Mouse (Mus musculus) liver, adult 2 months (tissue): ENCODE measurements at regions not wholly inside any gene's neighbourhood (a gene's known extent, or its start where the extent isn't known, plus 50 kb on each side); places are given as distances from the start of the nearest gene placed in this dataset.

Source experiments
- DNase-seq: peaks from one replicate; pipeline ENCODE4 v3.0.0-alpha.2; 2011; ENCODE audit warnings: low read depth, low spot score; ENCODE audit errors: extremely low read depth
- H3K27ac ChIP-seq: fragments of 200-500 bp; replicated peaks from 2 replicates; pipeline ENCODE4 v1.5.1; 2012; ENCODE audit warnings: low read depth, mild to moderate bottlenecking, control low read depth, inconsistent platforms, low read length; ENCODE audit not compliant: insufficient read depth
- H3K27me3 ChIP-seq: fragments of 200-500 bp; 2 replicates; pipeline ENCODE4 v1.6.1; 2012; ENCODE audit warnings: mild to moderate bottlenecking, moderate library complexity, low read length, inconsistent platforms; ENCODE audit not compliant: control insufficient read depth, insufficient read depth
- H3K36me3 ChIP-seq: fragments of 200-500 bp; 2 replicates; pipeline ENCODE4 v1.6.1; 2012; ENCODE audit warnings: low read length, inconsistent platforms; ENCODE audit not compliant: control insufficient read depth, insufficient read depth
- H3K4me1 ChIP-seq: fragments of 200-500 bp; 2 replicates; pipeline ENCODE4 v1.6.1; 2011; ENCODE audit warnings: low read length; ENCODE audit not compliant: control insufficient read depth, insufficient read depth
- H3K4me3 ChIP-seq: fragments of 200-500 bp; 2 replicates; pipeline ENCODE4 v1.5.1; 2011; ENCODE audit warnings: low read depth, mild to moderate bottlenecking, control low read depth, low read length, moderate library complexity; ENCODE audit not compliant: insufficient read depth
- H3K79me2 ChIP-seq: fragments of 200-500 bp; 2 replicates; pipeline ENCODE4 v1.6.1; 2012; ENCODE audit warnings: inconsistent platforms, mild to moderate bottlenecking, low read length, moderate library complexity; ENCODE audit not compliant: control insufficient read depth, insufficient read depth
- H3K9ac ChIP-seq: fragments of 200-500 bp; 2 replicates; pipeline ENCODE4 v1.6.1; 2012; ENCODE audit warnings: low read depth, mild to moderate bottlenecking, control low read depth, inconsistent platforms, low read length
- CTCF ChIP-seq: fragments of 200-500 bp; IDR thresholded peaks from 2 replicates; pipeline ENCODE4 v1.5.1; 2011; ENCODE audit warnings: low read depth, low read length, control low read depth
- POLR2A ChIP-seq: fragments of 200-500 bp; IDR thresholded peaks from 2 replicates; pipeline ENCODE4 v1.6.1; 2011; ENCODE audit warnings: low read length, control low read depth; ENCODE audit not compliant: insufficient read depth; ENCODE audit errors: extremely low read depth
- WGBS: fragments of 180-500 bp; shearing (Covaris S2); methylation state at CpG from one replicate; pipeline ENCODE4 v1.1.7; 2018; 5-methylcytosine and 5-hydroxymethylcytosine counted together

- TF ChIP-seq CTCF (no peak), POLR2A (no peak)
- H3K9ac ChIP-seq: no peak overlapping the region
- H3K36me3 ChIP-seq: no peaks in the 10 kb centered on the region
- DNase-seq: no peak
- no peak overlapping the region for H3K4me3 ChIP-seq
- H3K4me1 ChIP-seq: no peaks in the 10 kb centered on the region
- no peaks in the 10 kb centered on the region for H3K79me2 ChIP-seq
- no peaks in the 10 kb centered on the region for H3K27me3 ChIP-seq
- H3K27ac ChIP-seq: no peak overlapping the region
Measured at GRCm38 (mm10) chr16:79394425-79394824, 303.5 kb upstream of the Tmprss15 start.

- Histone ChIP-seq H3K79me2 (no peaks in the 10 kb centered on the region), H3K27ac (no peak overlapping the region), H3K9ac (no peak overlapping the region), H3K4me1 (no peaks in the 10 kb centered on the region), H3K36me3 (no peaks in the 10 kb centered on the region), H3K4me3 (no peak overlapping the region), H3K27me3 (no peaks in the 10 kb centered on the region)
- WGBS: 75% methylated on average over 3 of the region's 3 CpGs
- TF ChIP-seq POLR2A: no peak
- no peak for DNase-seq
Measured at GRCm38 (mm10) chr16:79386421-79386820, 295.5 kb upstream of the Tmprss15 start.

GRCm38 (mm10) chr16:79350127-79350526 lies 259.2 kb upstream of the Tmprss15 start:
- Histone ChIP-seq H3K4me3 (no peak overlapping the region), H3K36me3 (no peaks in the 10 kb centered on the region), H3K4me1 (no peaks in the 10 kb centered on the region), H3K27ac (no peak overlapping the region), H3K27me3 (no peaks in the 10 kb centered on the region), H3K79me2 (no peaks in the 10 kb centered on the region), H3K9ac (no peak overlapping the region)
- no peak for TF ChIP-seq POLR2A
- no peak for TF ChIP-seq CTCF
- no peak for DNase-seq

GRCm38 (mm10) chr16:79342453-79342852 lies 251.6 kb upstream of the Tmprss15 start:
- no peaks in the 10 kb centered on the region for H3K27me3 ChIP-seq
- no peak overlapping the region for H3K9ac ChIP-seq
- H3K4me1 ChIP-seq: no peaks in the 10 kb centered on the region
- no peaks in the 10 kb centered on the region for H3K79me2 ChIP-seq
- no peak for TF ChIP-seq CTCF
- TF ChIP-seq POLR2A: no peak
- DNase-seq: no peak
- WGBS: 77% methylated on average over 3 of the region's 3 CpGs
- H3K27ac ChIP-seq: no peak overlapping the region
- H3K36me3 ChIP-seq: no peaks in the 10 kb centered on the region
- no peak overlapping the region for H3K4me3 ChIP-seq

GRCm38 (mm10) chr16:79336416-79336815 lies 245.5 kb upstream of the Tmprss15 start:
- Histone ChIP-seq H3K27ac (no peak overlapping the region), H3K79me2 (no peaks in the 10 kb centered on the region)
- TF ChIP-seq CTCF: no peak
- no peak for TF ChIP-seq POLR2A

GRCm38 (mm10) chr16:79336016-79336415 lies 245.1 kb upstream of the Tmprss15 start:
- TF ChIP-seq CTCF (no peak), POLR2A (no peak)
- no peaks in the 10 kb centered on the region for H3K4me1 ChIP-seq
- H3K27ac ChIP-seq: no peak overlapping the region
- no peaks in the 10 kb centered on the region for H3K36me3 ChIP-seq
- H3K79me2 ChIP-seq: no peaks in the 10 kb centered on the region
- no peak for DNase-seq
- no peaks in the 10 kb centered on the region for H3K27me3 ChIP-seq
- H3K9ac ChIP-seq: no peak overlapping the region
- H3K4me3 ChIP-seq: no peak overlapping the region

More at GRCm38 (mm10) chr16:79336416-79336815, 245.5 kb upstream of the Tmprss15 start:
- no peak for DNase-seq
- Histone ChIP-seq H3K4me1 (no peaks in the 10 kb centered on the region), H3K36me3 (no peaks in the 10 kb centered on the region), H3K4me3 (no peak overlapping the region), H3K27me3 (no peaks in the 10 kb centered on the region), H3K9ac (no peak overlapping the region)
- 54% methylated on average over 2 of the region's 2 CpGs for WGBS

GRCm38 (mm10) chr16:79313301-79313700 lies 222.4 kb upstream of the Tmprss15 start:
- TF ChIP-seq CTCF (no peak), POLR2A (no peak)
- WGBS: 72% methylated on average over 3 of the region's 3 CpGs
- Histone ChIP-seq H3K9ac (no peak overlapping the region), H3K4me3 (no peak overlapping the region), H3K4me1 (no peaks in the 10 kb centered on the region), H3K79me2 (no peaks in the 10 kb centered on the region), H3K27ac (no peak overlapping the region), H3K36me3 (no peaks in the 10 kb centered on the region), H3K27me3 (no peaks in the 10 kb centered on the region)
- no peak for DNase-seq
